Mouse (Mus musculus) heart, embryonic 10.5 days (tissue): Measurements from ENCODE around the gene Defb26. TPM values are rescaled to one million over a fixed set of nuclear protein-coding genes. Genes with fewer than 3 reads are reported as not detected.

Experiments
- DNase-seq: peaks from one replicate; pipeline ENCODE4 v3.0.0-alpha.2; 2017; ENCODE audit warnings: low spot score
- H3K27ac ChIP-seq: fragments of 300-500 bp; sonication (generic); 2 replicates; pipeline ENCODE4 v1.5.1; 2016; ENCODE audit warnings: mild to moderate bottlenecking
- H3K27me3 ChIP-seq: fragments of 300-500 bp; sonication (generic); 2 replicates; pipeline ENCODE4 v1.6.1; 2016; ENCODE audit warnings: mild to moderate bottlenecking; ENCODE audit not compliant: poor library complexity, insufficient read depth, severe bottlenecking
- H3K36me3 ChIP-seq: fragments of 300-500 bp; sonication (generic); 2 replicates; pipeline ENCODE4 v1.6.1; 2016; ENCODE audit warnings: mild to moderate bottlenecking, moderate library complexity
- H3K4me1 ChIP-seq: fragments of 300-500 bp; sonication (generic); 2 replicates; pipeline ENCODE4 v1.6.1; 2016; ENCODE audit warnings: mild to moderate bottlenecking
- H3K4me3 ChIP-seq: fragments of 300-500 bp; sonication (generic); 2 replicates; pipeline ENCODE4 v1.5.1; 2016; ENCODE audit warnings: mild to moderate bottlenecking, moderate library complexity
- H3K9me3 ChIP-seq: fragments of 300-500 bp; sonication (generic); 2 replicates; pipeline ENCODE4 v1.6.1; 2016; ENCODE audit warnings: mild to moderate bottlenecking, moderate library complexity
- WGBS: fragments of 180-500 bp; shearing (Covaris S2); methylation state at CpG from one replicate; pipeline ENCODE4 v1.1.7; 2016; 5-methylcytosine and 5-hydroxymethylcytosine counted together
- polyA plus RNA-seq: library from polyadenylated mRNA; unstranded; fragments of >200 nt; fragmentation: Nextera tagmentation; extraction: Ambion mirVana; gene quantifications from 2 replicates; pipeline ENCODE4 v1.2.1, GENCODE M21; 2016

Defb26 gene
- polyA plus RNA-seq, 1 experiment from 2014 or later: not detected

DNA sequence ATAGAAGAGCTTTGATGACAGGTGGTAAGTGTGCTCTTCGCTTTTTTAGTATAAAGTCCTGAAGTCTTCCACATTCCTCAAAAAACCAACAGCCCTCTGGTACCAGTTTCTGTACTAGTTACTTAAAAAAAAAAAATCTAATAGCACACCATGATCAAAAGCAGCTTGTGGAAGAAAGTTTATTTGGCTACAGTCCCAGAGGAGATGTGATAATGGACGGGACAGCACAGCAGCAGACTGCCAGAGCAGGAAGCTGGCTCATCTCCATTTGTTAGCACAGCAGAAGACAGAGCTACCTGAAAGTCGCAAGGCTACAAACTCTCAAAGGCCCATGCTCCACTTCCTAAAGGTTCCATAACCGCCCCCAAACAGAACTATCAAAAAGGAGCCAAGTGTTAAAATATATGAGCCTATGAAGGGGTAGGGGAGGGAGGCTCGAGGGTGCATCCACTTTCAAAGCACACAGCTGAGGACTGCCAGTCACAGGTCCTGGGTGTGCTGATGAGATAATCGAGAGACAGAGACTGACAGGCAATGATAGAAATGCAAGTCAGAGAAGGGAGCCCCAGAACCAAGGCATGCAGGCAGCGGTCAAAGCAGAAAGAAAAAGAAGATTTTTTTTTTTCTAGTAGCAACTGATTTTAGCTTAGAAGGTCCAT is 11.2 kb downstream of the Defb26 start:
- Histone ChIP-seq H3K9me3 (no peaks in the 10 kb centered on the region), H3K4me3 (no peak overlapping the region), H3K27ac (no peak overlapping the region), H3K4me1 (no peaks in the 10 kb centered on the region), H3K36me3 (no peaks in the 10 kb centered on the region), H3K27me3 (no peaks in the 10 kb centered on the region)
- no peak for DNase-seq
- WGBS: 59% methylated on average over 7 of the region's 7 CpGs

- 68% methylated on average over 6 of the region's 6 CpGs for WGBS
- no peaks in the 10 kb centered on the region for H3K9me3 ChIP-seq
- H3K27me3 ChIP-seq: no peaks in the 10 kb centered on the region
- H3K36me3 ChIP-seq: no peaks in the 10 kb centered on the region
- DNase-seq: no peak
- no peak overlapping the region for H3K27ac ChIP-seq
- no peak overlapping the region for H3K4me3 ChIP-seq
- H3K4me1 ChIP-seq: no peaks in the 10 kb centered on the region
Observed at GRCm38 (mm10) chr2:152498020-152498419, 13.5 kb downstream of the Defb26 start.

- no peaks in the 10 kb centered on the region for H3K4me1 ChIP-seq
- H3K27ac ChIP-seq: no peak overlapping the region
- H3K27me3 ChIP-seq: no peaks in the 10 kb centered on the region
- no peaks in the 10 kb centered on the region for H3K36me3 ChIP-seq
- WGBS: 74% methylated on average over 6 of the region's 6 CpGs
- no peak for DNase-seq
- no peaks in the 10 kb centered on the region for H3K9me3 ChIP-seq
- no peak overlapping the region for H3K4me3 ChIP-seq
Observed at GRCm38 (mm10) chr2:152493151-152493550, 18.3 kb downstream of the Defb26 start.

GRCm38 (mm10) chr2:152490038-152490437 is 21.5 kb downstream of the Defb26 start, which contains the start of gene Defb22:
Gene Defb22, minus strand, starts transcription at chr2:152490138.
- Histone ChIP-seq H3K27me3 (no peaks in the 10 kb centered on the region), H3K27ac (no peak within 1 kb of the TSS), H3K4me1 (no peaks in the 10 kb centered on the region), H3K4me3 (no peak within 1 kb of the TSS), H3K36me3 (no peaks in the 10 kb centered on the region), H3K9me3 (no peaks in the 10 kb centered on the region)
- no peak for DNase-seq

DNA sequence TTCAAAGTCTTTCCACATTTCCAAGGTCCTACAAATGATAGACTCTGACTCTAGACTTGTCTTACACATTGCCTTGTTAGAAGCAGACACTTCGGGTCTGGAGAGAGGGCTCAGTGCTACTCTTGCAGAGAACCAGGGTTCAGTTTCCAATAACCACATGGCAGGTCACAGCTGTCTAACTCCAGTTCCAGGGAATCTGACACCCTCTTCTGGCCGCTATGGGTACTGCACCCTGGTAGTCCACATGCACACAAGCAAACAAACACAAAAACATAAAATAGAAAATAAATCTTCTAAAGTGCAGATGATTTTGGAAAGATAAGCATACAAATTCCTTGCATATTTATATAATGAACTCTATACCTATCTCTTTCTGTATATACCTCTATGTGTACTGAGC is 24.5 kb downstream of the Defb26 start:
- H3K4me3 ChIP-seq: no peak overlapping the region
- no peaks in the 10 kb centered on the region for H3K36me3 ChIP-seq
- no peaks in the 10 kb centered on the region for H3K27me3 ChIP-seq
- H3K4me1 ChIP-seq: no peaks in the 10 kb centered on the region
- no peak overlapping the region for H3K27ac ChIP-seq
- no peaks in the 10 kb centered on the region for H3K9me3 ChIP-seq
- WGBS: 73% methylated on average over 2 of the region's 2 CpGs
- DNase-seq: no peak

DNA sequence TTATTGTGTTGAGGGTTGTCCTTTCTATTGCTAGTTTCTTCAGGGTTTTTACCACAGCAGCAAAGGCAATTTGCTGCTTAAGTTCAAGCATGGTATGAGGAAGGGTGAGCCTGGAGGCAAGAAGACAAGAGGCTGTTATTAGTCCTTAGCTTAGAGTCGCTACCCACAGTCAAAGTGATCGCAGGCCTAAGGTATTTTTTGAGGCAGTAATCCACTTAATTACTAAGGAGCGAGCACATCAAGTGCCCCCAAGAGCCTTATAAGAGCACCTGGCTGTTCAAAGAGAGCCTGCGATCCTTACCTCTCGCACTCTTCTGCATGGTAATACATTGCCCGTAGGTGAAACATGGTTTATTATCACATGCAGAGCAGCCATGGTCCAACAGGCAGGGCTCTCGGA is 29.8 kb downstream of the Defb26 start:
- 88% methylated on average over 7 of the region's 7 CpGs for WGBS
- Histone ChIP-seq H3K9me3 (no peaks in the 10 kb centered on the region), H3K4me3 (no peak overlapping the region), H3K4me1 (no peaks in the 10 kb centered on the region), H3K27ac (no peak overlapping the region), H3K36me3 (no peaks in the 10 kb centered on the region), H3K27me3 (no peaks in the 10 kb centered on the region)
- no peak for DNase-seq

DNA sequence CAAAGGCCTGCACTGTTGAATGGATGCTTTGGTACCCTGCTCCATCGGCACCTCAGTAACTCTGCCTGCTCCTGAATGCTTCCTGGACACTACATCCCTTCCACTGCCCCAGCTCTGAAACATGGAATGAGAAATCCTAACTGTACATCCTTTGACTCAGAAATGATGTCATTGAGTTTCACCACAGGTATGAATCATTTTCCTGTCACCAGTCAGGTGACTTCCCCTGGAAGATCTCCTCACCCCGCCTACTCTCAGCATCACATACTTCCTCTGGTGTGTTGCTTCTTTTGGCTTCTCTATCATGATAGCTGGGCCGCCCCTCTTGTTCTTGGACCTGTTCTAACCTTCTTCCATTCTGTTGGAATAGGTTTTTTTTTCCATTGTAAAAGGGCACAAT is 30.6 kb downstream of the Defb26 start:
- no peak for DNase-seq
- 72% methylated on average over 3 of the region's 3 CpGs for WGBS
- Histone ChIP-seq H3K27ac (no peak overlapping the region), H3K4me3 (no peak overlapping the region), H3K9me3 (no peaks in the 10 kb centered on the region), H3K4me1 (no peaks in the 10 kb centered on the region), H3K27me3 (no peaks in the 10 kb centered on the region), H3K36me3 (no peaks in the 10 kb centered on the region)

- Histone ChIP-seq H3K27ac (no peak within 1 kb of the TSS), H3K27me3 (no peaks in the 10 kb centered on the region), H3K4me1 (no peaks in the 10 kb centered on the region), H3K36me3 (no peaks in the 10 kb centered on the region), H3K4me3 (no peak within 1 kb of the TSS), H3K9me3 (no peaks in the 10 kb centered on the region)
- WGBS: 55% methylated on average over 2 of the region's 2 CpGs
- no peak for DNase-seq
Observed at GRCm38 (mm10) chr2:152476763-152477162, 34.7 kb downstream of the Defb26 start, which contains the start of gene Defb20. Gene Defb20, plus strand, starts transcription at chr2:152477063.

- Histone ChIP-seq H3K36me3 (no peaks in the 10 kb centered on the region), H3K9me3 (no peaks in the 10 kb centered on the region), H3K27ac (no peak overlapping the region), H3K4me1 (no peaks in the 10 kb centered on the region), H3K27me3 (no peaks in the 10 kb centered on the region), H3K4me3 (no peak overlapping the region)
- 26% methylated on average over 3 of the region's 3 CpGs for WGBS
- no peak for DNase-seq
Observed at GRCm38 (mm10) chr2:152472434-152472833, 39.1 kb downstream of the Defb26 start.

- H3K9me3 ChIP-seq: no peaks in the 10 kb centered on the region
- WGBS: 35% methylated on average over 7 of the region's 7 CpGs
- no peaks in the 10 kb centered on the region for H3K27me3 ChIP-seq
- DNase-seq: no peak
- no peak overlapping the region for H3K4me3 ChIP-seq
- no peaks in the 10 kb centered on the region for H3K36me3 ChIP-seq
- H3K27ac ChIP-seq: no peak overlapping the region
- H3K4me1 ChIP-seq: no peaks in the 10 kb centered on the region
Observed at GRCm38 (mm10) chr2:152470973-152471372, 40.5 kb downstream of the Defb26 start.

DNA sequence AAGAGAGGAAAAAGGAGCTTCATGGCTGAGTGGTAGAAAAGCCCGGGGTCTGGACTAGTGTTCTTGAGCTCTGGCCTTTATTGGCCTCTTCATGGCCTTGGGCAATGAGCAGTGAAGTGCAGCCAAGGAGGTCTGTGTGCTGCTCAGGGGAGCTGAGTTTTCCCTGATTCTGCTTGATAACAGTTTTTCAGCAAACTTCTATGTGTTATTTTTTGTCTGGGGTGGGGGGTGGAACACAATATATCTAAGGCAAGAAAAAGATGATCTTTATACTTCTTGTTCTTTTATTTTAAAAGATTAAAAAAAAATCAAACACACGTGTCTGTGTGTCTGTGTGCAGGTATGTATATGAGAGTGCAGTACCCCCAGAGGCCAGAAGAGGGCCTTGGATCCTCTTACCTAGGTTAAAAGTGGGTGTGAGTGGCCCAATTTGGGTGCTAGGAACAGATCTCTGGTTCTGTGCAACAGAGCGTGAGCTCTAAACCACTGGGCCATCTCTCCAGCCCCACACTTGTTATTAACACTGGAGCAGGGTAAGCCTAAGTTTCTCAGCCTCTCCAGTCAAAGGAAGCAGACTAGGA is 46.8 kb downstream of the Defb26 start, which contains the start of gene Defb23:
Gene Defb23 (minus strand): TSS at position 51 of the 581 bp plus-strand sequence.
- Histone ChIP-seq H3K4me1 (no peaks in the 10 kb centered on the region), H3K4me3 (no peak within 1 kb of the TSS), H3K36me3 (no peaks in the 10 kb centered on the region), H3K9me3 (no peaks in the 10 kb centered on the region), H3K27me3 (no peaks in the 10 kb centered on the region), H3K27ac (no peak within 1 kb of the TSS)
- WGBS: 86% methylated on average over 3 of the region's 3 CpGs
- no peak for DNase-seq

DNA sequence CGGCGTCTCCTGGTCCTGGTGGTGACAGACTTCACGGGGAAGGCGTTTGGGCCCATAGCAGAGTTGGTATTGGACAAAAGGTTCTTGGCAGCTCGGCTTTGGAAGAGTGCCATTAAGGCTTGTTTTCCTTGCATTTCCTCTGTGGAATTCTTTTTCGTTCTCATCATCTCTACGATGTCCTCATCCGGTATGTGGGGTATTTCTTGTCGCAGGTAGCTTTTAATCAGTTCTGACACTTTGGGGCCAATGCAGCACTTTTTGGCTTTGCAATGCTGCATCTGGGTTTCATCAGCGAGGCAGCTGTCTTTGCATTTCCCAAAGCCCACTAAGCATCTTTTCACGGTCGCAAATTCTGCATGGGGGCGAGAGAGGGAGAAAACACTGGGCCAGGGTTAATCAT is 52.3 kb downstream of the Defb26 start:
- no peaks in the 10 kb centered on the region for H3K9me3 ChIP-seq
- 63% methylated on average over 13 of the region's 13 CpGs for WGBS
- peaks cover 4% of the 10 kb centered on the region; the same call in 1 of the 2 replicates for H3K27me3 ChIP-seq

More for the DNA sequence above, 52.3 kb downstream of the Defb26 start:
- Histone ChIP-seq H3K27ac (no peak overlapping the region), H3K4me1 (no peaks in the 10 kb centered on the region), H3K36me3 (no peaks in the 10 kb centered on the region), H3K4me3 (no peak overlapping the region)
- DNase-seq: no peak
